Mouse (Mus musculus) left cerebral cortex, adult 8-10 months (tissue): ENCODE measurements at regions not wholly inside any gene's neighbourhood (a gene's known extent, or its start where the extent isn't known, plus 50 kb on each side); places are given as distances from the start of the nearest gene placed in this dataset.

Experiments used
- DNase-seq, 2 experiments: peaks; one replicate each; pipeline ENCODE4 v3.0.0; 2022; ENCODE audit warnings: low spot score in 2 of 2

GRCm38 (mm10) chrY:43772246-43772645, 492.0 kb downstream of the Gm21739 start:
- DNase-seq = peak; percentile 3 to 5
